Mouse (Mus musculus) heart, embryonic 12.5 days (tissue): ENCODE results near the gene Gpr132. TPM values are rescaled to one million over a fixed set of nuclear protein-coding genes. Genes with fewer than 3 reads are reported as not detected.
A peak's percentile ranks its signal among the peaks of the same experiment; 100 is the strongest.
"Not testable (repeated sequence)": the region's sequence is repeated elsewhere in the genome, so short reads cannot be mapped to it uniquely, and the experiment has no call there.

ENCODE experiments used
- ATAC-seq: fragments of 200-750 bp; cut with Nextera tagmentation; 2 replicates; pipeline ENCODE4 v1.8.0; 2017; ENCODE audit warnings: moderate TSS enrichment, moderate library complexity; ENCODE audit not compliant: insufficient number of reproducible peaks, low FRiP score
- H3K27ac ChIP-seq: fragments of 300-500 bp; sonication (generic); 2 replicates; pipeline ENCODE4 v1.5.1; 2016; ENCODE audit warnings: mild to moderate bottlenecking, moderate library complexity; ENCODE audit not compliant: poor library complexity, severe bottlenecking
- H3K27me3 ChIP-seq: fragments of 300-500 bp; sonication (generic); replicated peaks from 2 replicates; pipeline ENCODE4 v1.6.1; 2016; ENCODE audit warnings: mild to moderate bottlenecking, moderate library complexity
- H3K36me3 ChIP-seq: fragments of 300-500 bp; sonication (generic); 2 replicates; pipeline ENCODE4 v1.6.1; 2016; ENCODE audit warnings: mild to moderate bottlenecking, moderate library complexity
- H3K4me1 ChIP-seq: fragments of 300-500 bp; sonication (generic); replicated peaks from 2 replicates; pipeline ENCODE4 v1.6.1; 2016; ENCODE audit warnings: mild to moderate bottlenecking
- H3K4me2 ChIP-seq: fragments of 300-500 bp; sonication (generic); 2 replicates; pipeline ENCODE4 v1.6.1; 2016; ENCODE audit warnings: mild to moderate bottlenecking, moderate library complexity
- H3K4me3 ChIP-seq: fragments of 300-500 bp; sonication (generic); 2 replicates; pipeline ENCODE4 v1.5.1; 2016; ENCODE audit warnings: mild to moderate bottlenecking
- H3K9ac ChIP-seq: fragments of 300-500 bp; sonication (generic); 2 replicates; pipeline ENCODE4 v1.6.1; 2016; ENCODE audit warnings: mild to moderate bottlenecking, moderate library complexity
- H3K9me3 ChIP-seq: fragments of 300-500 bp; sonication (generic); replicated peaks from 2 replicates; pipeline ENCODE4 v1.6.1; 2016; ENCODE audit warnings: mild to moderate bottlenecking, moderate library complexity
- WGBS: fragments of 180-500 bp; shearing (Covaris S2); methylation state at CpG from one replicate; pipeline ENCODE4 v1.1.7; 2016; 5-methylcytosine and 5-hydroxymethylcytosine counted together
- polyA plus RNA-seq: library from polyadenylated mRNA; unstranded; fragments of >200 nt; fragmentation: Nextera tagmentation; extraction: Ambion mirVana; gene quantifications from 2 replicates; pipeline ENCODE4 v1.2.1, GENCODE M21; 2016

Gene Gpr132
- polyA plus RNA-seq, 1 experiment from 2014 or later = not detected

DNA sequence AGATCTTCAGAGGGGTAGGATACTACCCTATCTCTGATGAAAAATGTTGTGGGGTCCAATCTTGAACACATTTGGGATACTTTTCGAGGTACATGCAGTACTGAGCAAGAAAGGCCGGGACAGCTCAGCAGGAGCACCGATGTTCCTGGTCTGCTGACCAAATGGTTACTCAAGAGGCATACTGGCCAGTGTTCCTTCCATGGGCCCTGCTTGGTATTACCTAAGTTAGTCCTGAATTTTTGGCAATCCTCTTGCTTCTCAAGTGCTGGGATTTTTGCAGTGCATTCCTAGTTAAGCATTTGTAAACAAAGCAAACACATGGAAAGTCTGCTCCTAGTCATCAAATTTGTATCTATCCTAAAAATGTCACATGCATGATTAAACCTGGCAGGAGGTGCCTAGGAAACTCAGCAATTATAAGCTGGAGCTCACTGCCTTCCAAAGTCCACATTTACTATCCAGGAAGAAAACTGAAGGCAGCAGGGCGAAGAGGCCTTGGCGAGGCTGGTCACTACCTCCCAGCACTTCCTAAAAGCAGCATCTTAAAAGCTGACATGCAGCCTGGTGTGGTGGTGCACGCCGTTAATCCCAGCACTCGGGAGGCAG lies 48.9 kb downstream of the Gpr132 start:
- WGBS = 89% methylated on average over 8 of the region's 8 CpGs
- no peaks in the 10 kb centered on the region for H3K27me3 ChIP-seq
- H3K4me3 ChIP-seq = no peak overlapping the region
- no peaks in the 10 kb centered on the region for H3K9me3 ChIP-seq
- H3K4me2 ChIP-seq = no peak overlapping the region
- peaks cover 75% of the 10 kb centered on the region for H3K36me3 ChIP-seq
- H3K9ac ChIP-seq = no peak overlapping the region
- peaks cover 38% of the 10 kb centered on the region for H3K4me1 ChIP-seq
- ATAC-seq = no peak
- no peak overlapping the region for H3K27ac ChIP-seq

DNA sequence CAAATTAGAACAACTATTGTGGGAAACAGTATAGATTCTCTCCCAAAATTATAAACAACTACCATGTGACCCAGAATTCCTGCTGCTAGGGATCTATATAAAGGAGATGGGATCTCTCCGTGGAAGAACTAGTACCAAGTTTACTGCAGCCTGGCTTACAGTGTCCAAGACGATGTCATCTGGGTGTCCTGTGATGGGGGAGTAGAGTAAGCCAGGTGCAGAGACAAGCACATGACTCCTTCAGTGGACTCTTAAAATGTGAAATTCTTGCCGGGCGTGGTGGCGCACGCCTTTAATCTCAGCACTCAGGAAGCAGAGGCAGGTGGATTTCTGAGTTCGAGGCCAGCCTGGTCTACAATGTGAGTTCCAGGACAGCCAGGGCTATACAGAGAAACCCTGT lies 51.2 kb downstream of the Gpr132 start:
- not testable (repeated sequence) for H3K27ac ChIP-seq, ATAC-seq
- 76% methylated on average over 7 of the region's 7 CpGs for WGBS

DNA sequence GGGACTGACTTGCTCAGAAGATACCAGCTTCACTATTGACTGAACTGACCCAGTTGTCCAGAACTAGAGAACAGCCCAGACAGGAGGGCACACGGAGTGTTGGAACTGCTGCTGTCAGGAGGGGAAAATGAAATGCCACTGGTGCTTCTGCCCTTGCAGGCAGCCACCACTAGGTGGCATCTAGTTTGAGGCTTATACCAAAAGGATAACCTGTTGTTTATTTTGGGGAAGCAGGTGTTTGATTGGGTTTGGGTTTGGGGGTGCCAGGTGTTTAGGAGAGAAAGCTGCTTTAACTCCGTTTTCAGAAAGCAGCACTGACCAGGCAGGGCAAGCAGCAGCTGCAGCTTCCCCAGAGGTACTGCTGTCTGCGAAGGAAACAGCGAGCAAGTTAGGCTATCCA lies 51.7 kb downstream of the Gpr132 start:
- WGBS = 56% methylated on average over 4 of the region's 4 CpGs
- no peak overlapping the region for H3K9ac ChIP-seq
- peaks cover 27% of the 10 kb centered on the region for H3K4me1 ChIP-seq
- H3K4me2 ChIP-seq = no peak overlapping the region
- no peak for ATAC-seq
- no peak overlapping the region for H3K4me3 ChIP-seq
- H3K9me3 ChIP-seq = no peaks in the 10 kb centered on the region
- H3K27ac ChIP-seq = no peak overlapping the region
- no peaks in the 10 kb centered on the region for H3K27me3 ChIP-seq
- peaks cover 68% of the 10 kb centered on the region for H3K36me3 ChIP-seq

More for the DNA sequence above, 51.2 kb downstream of the Gpr132 start:
- H3K9ac ChIP-seq, H3K4me2 ChIP-seq, H3K27me3 ChIP-seq, H3K4me3 ChIP-seq, H3K9me3 ChIP-seq: not testable (repeated sequence)
- H3K4me1 ChIP-seq = peaks cover 27% of the 10 kb centered on the region
- H3K36me3 ChIP-seq = peaks cover 74% of the 10 kb centered on the region

DNA sequence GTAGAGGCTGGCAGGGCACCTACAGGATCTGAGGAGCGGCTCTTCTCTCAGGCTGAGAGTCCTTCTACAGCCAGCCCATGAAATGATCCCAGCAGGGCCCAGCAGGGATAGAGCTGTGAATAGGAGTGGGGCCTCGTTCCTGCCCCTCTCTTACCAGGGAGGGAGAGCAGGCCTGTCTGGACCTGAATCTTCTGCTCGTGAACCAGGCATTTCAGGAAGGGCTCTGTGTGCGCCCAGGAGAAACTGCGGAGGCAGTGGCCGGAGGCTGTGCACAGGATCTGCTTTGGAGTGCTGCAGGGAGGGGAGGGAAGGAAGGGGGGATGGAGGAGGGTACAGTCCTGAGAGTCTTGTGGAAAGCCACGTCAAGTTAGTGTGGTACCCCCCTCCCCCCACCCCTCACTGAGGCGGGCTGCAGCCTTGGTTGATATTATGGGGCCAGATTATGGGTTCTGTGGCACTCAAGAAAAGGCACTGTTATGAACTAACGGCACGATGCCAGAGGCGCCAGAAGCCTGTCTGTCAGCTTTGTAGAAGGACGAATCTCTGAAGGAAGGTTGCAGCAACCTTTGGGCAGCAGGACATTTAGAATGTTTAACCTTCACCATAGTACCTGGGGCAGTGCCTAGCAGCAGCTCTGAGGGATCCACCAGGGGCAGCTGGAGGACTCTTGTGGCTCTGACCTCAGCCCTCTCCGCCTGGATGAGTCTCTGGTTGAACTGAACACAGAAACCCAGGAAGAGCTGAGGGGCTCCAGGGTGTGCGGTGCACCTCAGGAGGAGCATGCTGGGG lies 53.2 kb downstream of the Gpr132 start:
- Histone ChIP-seq H3K36me3 (peaks cover 55% of the 10 kb centered on the region), H3K4me1 (peaks cover 34% of the 10 kb centered on the region), H3K9me3 (no peaks in the 10 kb centered on the region), H3K27ac (no peak overlapping the region), H3K4me2 (no peak overlapping the region), H3K9ac (no peak overlapping the region), H3K4me3 (no peak overlapping the region), H3K27me3 (no peaks in the 10 kb centered on the region)
- ATAC-seq = no peak
- WGBS = 72% methylated on average over 14 of the region's 14 CpGs

DNA sequence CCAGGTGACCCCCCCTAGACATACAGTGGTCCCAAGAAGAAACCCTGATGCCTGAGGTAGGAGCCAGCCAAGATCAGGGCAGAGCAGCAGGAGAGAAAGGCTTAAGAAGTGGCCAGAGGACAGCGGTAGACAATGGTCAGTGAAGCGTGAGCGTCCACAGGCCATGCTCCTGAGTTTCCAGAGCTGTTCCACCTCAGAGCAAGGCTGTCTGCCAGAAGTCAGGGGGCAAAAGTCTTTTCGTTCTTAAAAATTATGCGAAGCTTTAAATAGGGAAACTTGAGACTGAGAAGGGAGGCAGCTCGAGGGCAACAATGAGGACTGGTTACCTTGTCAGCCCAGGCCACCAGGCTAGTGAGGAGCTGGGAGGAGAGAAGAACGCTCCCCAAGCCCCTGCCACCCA lies 54.7 kb downstream of the Gpr132 start:
- H3K27me3 ChIP-seq = no peaks in the 10 kb centered on the region
- no peaks in the 10 kb centered on the region for H3K9me3 ChIP-seq
- H3K4me3 ChIP-seq = no peak overlapping the region
- no peak overlapping the region for H3K4me2 ChIP-seq
- H3K4me1 ChIP-seq = peaks cover 43% of the 10 kb centered on the region
- no peak overlapping the region for H3K9ac ChIP-seq
- ATAC-seq = no peak
- H3K36me3 ChIP-seq = peaks cover 41% of the 10 kb centered on the region
- H3K27ac ChIP-seq = no peak overlapping the region
- WGBS = 89% methylated on average over 7 of the region's 7 CpGs

DNA sequence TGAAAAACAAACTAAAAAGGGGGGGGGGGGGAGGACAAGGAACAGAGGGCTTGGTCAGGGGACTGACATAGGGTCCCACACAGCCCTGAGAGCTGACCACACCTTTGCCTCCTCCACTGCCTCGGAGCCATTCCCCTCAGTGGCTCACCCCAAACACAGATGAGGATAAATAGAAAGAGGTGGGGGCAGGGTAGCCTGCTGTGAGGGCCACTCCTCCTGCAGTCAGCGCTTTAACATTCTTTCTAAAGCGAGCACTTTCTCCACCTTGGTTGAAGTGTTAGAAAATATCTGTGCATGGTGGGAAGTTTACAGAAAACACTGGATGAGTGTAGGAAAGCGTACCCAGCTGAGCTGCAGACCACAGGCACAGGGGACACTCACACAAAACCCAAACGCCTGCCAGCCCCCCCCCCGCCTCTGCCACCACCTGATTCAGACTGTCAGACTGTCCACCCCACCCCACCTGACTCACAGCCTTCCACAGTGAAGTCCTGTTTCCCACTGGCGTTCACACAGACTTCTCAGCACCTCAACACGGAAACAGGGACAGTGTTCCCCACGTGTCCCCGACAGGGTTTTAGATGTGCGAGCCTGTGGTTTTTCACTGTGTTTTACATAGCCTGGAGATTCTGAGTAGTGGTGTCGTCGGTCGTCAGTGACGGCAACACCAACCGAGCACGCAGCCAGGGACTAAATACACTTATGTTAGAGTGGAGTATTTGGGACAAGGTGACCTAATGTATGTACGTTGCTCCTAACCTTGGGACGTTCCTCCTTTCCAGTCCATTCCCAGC lies 57.7 kb downstream of the Gpr132 start:
- Histone ChIP-seq H3K9me3 (no peaks in the 10 kb centered on the region), H3K4me3 (peak overlapping the region; percentile 73), H3K27me3 (peaks cover 12% of the 10 kb centered on the region), H3K36me3 (peaks cover 15% of the 10 kb centered on the region), H3K9ac (peak overlapping the region; percentile 74), H3K4me2 (peak overlapping the region; percentile 94), H3K27ac (no peak overlapping the region), H3K4me1 (peaks cover 40% of the 10 kb centered on the region)
- 52% methylated on average over 18 of the region's 19 CpGs for WGBS
- ATAC-seq = no peak

DNA sequence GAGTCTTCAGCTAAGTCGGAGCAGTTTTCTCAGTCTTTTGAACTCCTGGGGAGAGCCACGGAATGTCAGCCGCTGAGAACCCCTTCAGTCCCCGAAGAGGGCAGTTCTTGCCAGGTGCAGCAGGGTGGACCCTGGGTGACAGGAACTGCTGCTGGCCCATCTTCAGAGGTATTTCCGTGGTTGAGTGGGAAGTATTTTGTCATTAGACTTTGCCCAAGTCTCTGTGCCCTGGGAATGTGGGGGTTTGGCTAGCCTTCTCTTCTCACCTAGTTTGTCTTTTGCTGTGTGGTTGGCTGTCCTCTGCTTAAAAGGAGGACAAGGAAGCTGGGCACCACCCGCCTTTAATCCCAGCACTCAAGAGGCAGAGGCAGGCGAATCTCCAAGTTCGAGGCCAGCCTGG lies 58.4 kb downstream of the Gpr132 start:
- Histone ChIP-seq H3K9ac (peak overlapping the region; percentile 74), H3K27ac (0 out of 2 replicates have a peak overlapping the region, but pooled peaks have one; percentile 28), H3K4me3 (peak overlapping the region; percentile 73), H3K4me2 (peak overlapping the region; percentile 94), H3K36me3 (peaks cover 9% of the 10 kb centered on the region), H3K9me3 (no peaks in the 10 kb centered on the region), H3K4me1 (peaks cover 40% of the 10 kb centered on the region), H3K27me3 (peaks cover 16% of the 10 kb centered on the region)
- no peak for ATAC-seq
- 18% methylated on average over 8 of the region's 8 CpGs for WGBS

DNA sequence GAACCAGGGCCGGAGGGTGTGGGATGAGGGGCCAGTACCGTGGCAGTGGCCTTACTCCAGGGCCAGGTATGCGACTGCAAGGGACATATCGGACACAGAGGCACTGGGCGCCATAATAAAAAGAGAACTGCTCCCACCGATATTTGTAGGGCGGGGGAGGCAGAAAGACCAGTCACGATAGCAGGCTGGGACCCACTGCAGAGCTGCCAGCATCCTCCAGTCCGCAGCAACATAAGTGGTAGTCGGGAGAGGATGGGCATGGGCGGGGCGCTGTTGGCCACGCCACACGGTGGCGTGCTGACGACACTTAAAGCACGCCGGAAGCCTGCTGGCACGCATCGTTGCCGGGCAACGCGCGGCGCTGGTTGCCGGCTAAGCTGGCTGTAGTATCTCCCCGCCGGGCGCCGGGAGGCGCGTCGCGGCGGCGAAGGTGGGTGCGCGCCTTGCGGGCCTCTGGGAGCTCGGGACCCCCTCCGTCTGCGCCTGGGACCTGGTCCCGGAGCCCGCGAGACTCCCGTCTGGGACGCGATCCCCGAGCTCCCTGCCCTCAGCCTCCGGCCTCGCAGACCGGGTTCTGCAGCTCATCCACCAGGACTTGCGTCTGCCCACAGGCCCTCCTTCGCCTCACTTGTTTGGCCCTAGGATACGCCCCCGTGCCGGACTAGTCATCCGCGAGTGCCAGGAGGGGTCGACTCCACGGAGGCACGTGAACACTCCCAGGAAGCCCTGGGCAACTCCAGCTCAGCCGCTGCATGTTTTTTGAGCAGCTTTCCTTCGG lies 59.3 kb downstream of the Gpr132 start, which contains the start of gene Clba1:
Gene Clba1, plus strand, starts transcription at position 351 of the 778 bp plus-strand sequence.
- H3K4me2 ChIP-seq = peak within 1 kb of the TSS; percentile 94
- peak within 1 kb of the TSS; percentile 73 for H3K4me3 ChIP-seq
- H3K9ac ChIP-seq = peak within 1 kb of the TSS; percentile 74
- H3K9me3 ChIP-seq = no peaks in the 10 kb centered on the region
- 1% methylated on average over 64 of the region's 64 CpGs for WGBS
- peak within 1 kb of the TSS; percentile 28; the same call in 1 of the 2 replicates for H3K27ac ChIP-seq
- H3K4me1 ChIP-seq = peaks cover 42% of the 10 kb centered on the region
- ATAC-seq = peak; percentile 90
- peaks cover 17% of the 10 kb centered on the region for H3K27me3 ChIP-seq
- H3K36me3 ChIP-seq = peaks cover under 1% of the 10 kb centered on the region; the same call in 1 of the 2 replicates

DNA sequence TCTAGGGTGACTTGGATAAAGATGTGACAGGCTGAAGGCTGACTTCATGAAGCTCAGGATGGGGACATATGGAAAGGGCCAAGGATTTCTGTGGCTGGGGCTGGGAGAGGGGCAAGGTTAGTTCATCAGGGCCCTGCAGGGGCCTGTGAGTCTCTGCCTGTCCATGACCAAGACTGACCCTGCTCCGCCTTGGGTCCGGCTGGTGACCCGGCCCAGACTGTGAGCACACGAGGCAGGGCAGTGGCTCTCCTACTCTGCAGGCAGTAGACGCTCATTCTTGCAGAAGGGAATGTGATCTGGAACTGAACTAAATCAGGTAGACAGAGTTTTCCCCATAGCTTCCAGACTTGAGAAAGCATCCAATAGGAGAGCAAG lies 59.8 kb downstream of the Gpr132 start:
- WGBS = 70% methylated on average over 5 of the region's 5 CpGs
- H3K4me3 ChIP-seq = peak overlapping the region; percentile 73
- peaks cover 44% of the 10 kb centered on the region for H3K4me1 ChIP-seq
- H3K27ac ChIP-seq = no peak overlapping the region
- no peaks in the 10 kb centered on the region for H3K9me3 ChIP-seq
- H3K4me2 ChIP-seq = peak overlapping the region; percentile 94
- peaks cover 23% of the 10 kb centered on the region for H3K27me3 ChIP-seq
- H3K36me3 ChIP-seq = no peaks in the 10 kb centered on the region
- ATAC-seq = no peak
- H3K9ac ChIP-seq = peak overlapping the region; percentile 74

DNA sequence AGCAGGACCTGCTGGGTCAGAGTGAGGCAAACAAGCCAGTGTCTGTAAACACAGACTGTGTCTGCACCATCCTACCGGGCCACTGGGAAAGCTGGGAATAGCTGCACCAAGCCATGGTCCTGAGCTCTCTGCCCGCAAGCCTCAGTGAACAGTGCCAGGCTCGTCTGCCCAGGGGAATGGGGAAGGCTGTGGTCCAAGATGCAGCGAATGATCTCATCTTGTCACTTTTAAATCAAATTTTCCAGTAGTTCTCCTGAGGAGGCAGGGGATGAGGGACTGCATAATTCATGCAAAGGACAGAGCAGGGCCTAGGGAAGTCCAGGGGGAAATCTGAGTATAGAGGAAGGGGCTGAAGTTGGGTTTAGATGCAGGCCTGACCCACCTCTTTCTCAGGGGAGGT lies 60.2 kb downstream of the Gpr132 start:
- Histone ChIP-seq H3K4me3 (no peak overlapping the region), H3K36me3 (no peaks in the 10 kb centered on the region), H3K4me1 (peaks cover 45% of the 10 kb centered on the region), H3K4me2 (no peak overlapping the region), H3K27me3 (peaks cover 27% of the 10 kb centered on the region), H3K27ac (no peak overlapping the region), H3K9me3 (no peaks in the 10 kb centered on the region), H3K9ac (no peak overlapping the region)
- WGBS = 82% methylated on average over 4 of the region's 4 CpGs
- ATAC-seq = no peak
